9 mouse cellular contexts compared by ENCODE assay signal in genomic region chr1:161999338-161999737, GRCm38 (mm10). TPM values are rescaled to one million over a fixed set of nuclear protein-coding genes. Genes with fewer than 3 reads are reported as not detected.
DNase-seq lines count a peak whose midpoint lies in the region; ATAC-seq and TF ChIP-seq lines count a peak whose summit lies in the region.
"Had no signal": no experiment of that assay in that cellular context is flagged by ENCODE, and none has a peak within 500 bp of the region (broad histone marks: within the 10 kb centered on the region; RNA-seq: fewer than 3 reads in every experiment).

No protein-coding gene starts in this region.

- TF ChIP-seq CTCF in stomach, postnatal 0 days (IDR thresholded peaks at IDR 0.05; ENCODE audit: low read depth) = no peak

- intact Hi-C loops in left cerebral cortex, postnatal 14 days (cut with DNase I) = no loop called here

- DNase-seq in heart, embryonic 10.5 days (ENCODE audit: low spot score) = no peak
- no peak for DNase-seq in heart, postnatal 4 days
- peak; percentile 13 for DNase-seq in thymus, postnatal 25 days
- no peak for DNase-seq in thymus, postnatal 36 days
- DNase-seq in stomach, postnatal 0 days (ENCODE audit: low spot score) = no peak
- DNase-seq in cerebellum, postnatal 36 days = no peak
- DNase-seq in left cerebral cortex, postnatal 14 days (ENCODE audit: low spot score in 2 of 2) = no peak

- 39% methylated on average over 5 of the region's 5 CpGs for WGBS in heart, embryonic 10.5 days
- WGBS in limb, embryonic 13.5 days = 36% methylated on average over 5 of the region's 5 CpGs
- 29% methylated on average over 5 of the region's 5 CpGs for WGBS in stomach, postnatal 0 days

- ATAC-seq in limb, embryonic 13.5 days (ENCODE audit: low FRiP score, low read depth) = no peak
- no peak for ATAC-seq in stomach, postnatal 0 days (ENCODE audit: low FRiP score, low TSS enrichment)

- no peaks in the 10 kb centered on the region for H3K27me3 ChIP-seq in heart, embryonic 10.5 days (ENCODE audit: insufficient read depth, poor library complexity, severe bottlenecking)
- H3K27me3 ChIP-seq in limb, embryonic 13.5 days = no peaks in the 10 kb centered on the region
- H3K27me3 ChIP-seq in stomach, postnatal 0 days (ENCODE audit: control insufficient read depth, insufficient read depth, low read length) = no peaks in the 10 kb centered on the region

- TF ChIP-seq EP300 in stomach, postnatal 0 days (optimal IDR thresholded peaks at IDR 0.05) = no peak

- peaks cover 30% of the 10 kb centered on the region for H3K4me1 ChIP-seq in heart, embryonic 10.5 days
- peaks cover 56% of the 10 kb centered on the region for H3K4me1 ChIP-seq in limb, embryonic 13.5 days
- peaks cover 4% of the 10 kb centered on the region; the same call in 1 of the 2 replicates for H3K4me1 ChIP-seq in stomach, postnatal 0 days (replicated peaks; ENCODE audit: control insufficient read depth, insufficient read depth)

- no peak overlapping the region for H3K4me3 ChIP-seq in heart, embryonic 10.5 days
- H3K4me3 ChIP-seq in limb, embryonic 13.5 days = no peak overlapping the region
- no peak overlapping the region for H3K4me3 ChIP-seq in stomach, postnatal 0 days (ENCODE audit: low read depth, low read length)

- H3K4me2 ChIP-seq in limb, embryonic 13.5 days (replicated peaks) = peak overlapping the region; percentile 44
- no peak overlapping the region for H3K4me2 ChIP-seq in stomach, postnatal 0 days (replicated peaks; ENCODE audit: low read depth)

- H3K27ac ChIP-seq in heart, embryonic 10.5 days = peak overlapping the region; percentile 84
- peak overlapping the region; percentile 98 for H3K27ac ChIP-seq in limb, embryonic 13.5 days
- H3K27ac ChIP-seq in stomach, postnatal 0 days (replicated peaks) = peak overlapping the region; percentile 59; the same call in 1 of the 2 replicates

- no peaks in the 10 kb centered on the region for H3K36me3 ChIP-seq in heart, embryonic 10.5 days
- no peaks in the 10 kb centered on the region for H3K36me3 ChIP-seq in limb, embryonic 13.5 days
- H3K36me3 ChIP-seq in stomach, postnatal 0 days (ENCODE audit: control insufficient read depth, insufficient read depth, low read length) = no peaks in the 10 kb centered on the region

- no peaks in the 10 kb centered on the region for H3K9me3 ChIP-seq in heart, embryonic 10.5 days
- no peaks in the 10 kb centered on the region for H3K9me3 ChIP-seq in limb, embryonic 13.5 days
- H3K9me3 ChIP-seq in stomach, postnatal 0 days (ENCODE audit: control insufficient read depth, low read length) = no peaks in the 10 kb centered on the region

- H3K9ac ChIP-seq in limb, embryonic 13.5 days = peak overlapping the region; percentile 50
- H3K9ac ChIP-seq in stomach, postnatal 0 days (ENCODE audit: low read length) = no peak overlapping the region

RNA-seq across cellular contexts. Expression of gene 4930558K02Rik, which starts 19.9 kb away (rescaled TPM):
- not detected in 2 replicates for polyA plus RNA-seq in heart, embryonic 10.5 days (2016; fragmentation: Nextera tagmentation; extraction: Ambion mirVana)
- total RNA-seq in heart, postnatal 4 days (2021) = not detected
- 0.26 TPM in 1 of 2 replicates, not detected in the other for polyA plus RNA-seq in limb, embryonic 13.5 days (2015; fragmentation: Nextera tagmentation; extraction: Ambion mirVana)
- not detected in 2 replicates for polyA plus RNA-seq in stomach, postnatal 0 days (2015; fragmentation: Nextera tagmentation; extraction: Ambion mirVana)
- total RNA-seq in left cerebral cortex, postnatal 14 days (2021) = not detected
- polyA plus RNA-seq: brain, embryonic 14.5 days had no signal

RNA-seq across cellular contexts. Expression of gene Pigc, which starts 30.4 kb away (rescaled TPM):
- 24.0 and 29.9 TPM in 2 replicates for polyA plus RNA-seq in heart, embryonic 10.5 days (2016; fragmentation: Nextera tagmentation; extraction: Ambion mirVana)
- total RNA-seq in heart, postnatal 4 days (2021) = 10 to 100 TPM; 14.8 to 16.7 TPM
- 53.9 and 57.3 TPM in 2 replicates for polyA plus RNA-seq in limb, embryonic 13.5 days (2015; fragmentation: Nextera tagmentation; extraction: Ambion mirVana)
- polyA plus RNA-seq in stomach, postnatal 0 days (2015; fragmentation: Nextera tagmentation; extraction: Ambion mirVana) = 29.5 and 29.9 TPM in 2 replicates
- 10 to 100 TPM; 14.7 to 16.9 TPM for total RNA-seq in left cerebral cortex, postnatal 14 days (2021)
